In genomic region chr4:145035450-145035849, GRCm38 (mm10) we compare ENCODE assay signal across 15 mouse cellular contexts.
DNase-seq lines count a peak whose midpoint lies in the region; ATAC-seq and TF ChIP-seq lines count a peak whose summit lies in the region.
"Had no signal": no experiment of that assay in that cellular context is flagged by ENCODE, and none has a peak within 500 bp of the region (broad histone marks: within the 10 kb centered on the region; RNA-seq: fewer than 3 reads in every experiment).

No protein-coding gene starts in this region.

- H3K27ac ChIP-seq in heart, embryonic 11.5 days (ENCODE audit: low read depth, low read length), result peak overlapping the region; percentile 52
- H3K27ac ChIP-seq in neural tube, embryonic 11.5 days (ENCODE audit: low read depth, low read length), result peak overlapping the region; percentile 68
- peak overlapping the region; percentile 90 for H3K27ac ChIP-seq in liver, embryonic 12.5 days
- H3K27ac ChIP-seq in stomach, postnatal 0 days (replicated peaks), result 0 out of 2 replicates have a peak overlapping the region, but pooled peaks have one; percentile 35
- H3K27ac ChIP-seq: midbrain, embryonic 12.5 days had no signal

- no peak for TF ChIP-seq EP300 in stomach, postnatal 0 days (optimal IDR thresholded peaks at IDR 0.05)

- H3K9me3 ChIP-seq in heart, embryonic 11.5 days (replicated peaks; ENCODE audit: control insufficient read depth, low read length), result no peaks in the 10 kb centered on the region
- no peaks in the 10 kb centered on the region for H3K9me3 ChIP-seq in neural tube, embryonic 11.5 days (ENCODE audit: control insufficient read depth, low read length)
- H3K9me3 ChIP-seq in liver, embryonic 12.5 days (replicated peaks), result no peaks in the 10 kb centered on the region
- no peaks in the 10 kb centered on the region for H3K9me3 ChIP-seq in stomach, postnatal 0 days (ENCODE audit: control insufficient read depth, low read length)
- H3K9me3 ChIP-seq: midbrain, embryonic 12.5 days had no signal

- H3K9ac ChIP-seq in heart, embryonic 11.5 days (ENCODE audit: low read depth, low read length), result no peak overlapping the region
- H3K9ac ChIP-seq in neural tube, embryonic 11.5 days (ENCODE audit: low read length), result no peak overlapping the region
- peak overlapping the region; percentile 61 for H3K9ac ChIP-seq in liver, embryonic 12.5 days
- H3K9ac ChIP-seq in stomach, postnatal 0 days (ENCODE audit: low read length), result no peak overlapping the region
- H3K9ac ChIP-seq: forebrain, postnatal 0 days; limb, embryonic 12.5 days; midbrain, embryonic 12.5 days had no signal

- H3K36me3 ChIP-seq in heart, embryonic 11.5 days (ENCODE audit: control insufficient read depth, insufficient read depth, low read length), result peaks cover 3% of the 10 kb centered on the region; the same call in 1 of the 2 replicates
- no peaks in the 10 kb centered on the region for H3K36me3 ChIP-seq in neural tube, embryonic 11.5 days (ENCODE audit: control insufficient read depth, insufficient read depth, low read length)
- H3K36me3 ChIP-seq in liver, embryonic 12.5 days, result peaks cover 40% of the 10 kb centered on the region
- peaks cover 4% of the 10 kb centered on the region; the same call in 1 of the 2 replicates for H3K36me3 ChIP-seq in stomach, postnatal 0 days (ENCODE audit: control insufficient read depth, insufficient read depth, low read length)

- H3K27me3 ChIP-seq in heart, embryonic 11.5 days (ENCODE audit: control insufficient read depth, insufficient read depth, low read length), result no peaks in the 10 kb centered on the region
- no peaks in the 10 kb centered on the region for H3K27me3 ChIP-seq in neural tube, embryonic 11.5 days (ENCODE audit: control insufficient read depth, insufficient read depth, low read length)
- H3K27me3 ChIP-seq in liver, embryonic 12.5 days (replicated peaks), result no peaks in the 10 kb centered on the region
- no peaks in the 10 kb centered on the region for H3K27me3 ChIP-seq in stomach, postnatal 0 days (ENCODE audit: control insufficient read depth, insufficient read depth, low read length)
- H3K27me3 ChIP-seq: limb, embryonic 12.5 days; midbrain, embryonic 12.5 days had no signal

- WGBS in heart, embryonic 11.5 days (ENCODE audit: insufficient replicate concordance), result 56% methylated on average over 3 of the region's 3 CpGs
- 55% methylated on average over 3 of the region's 3 CpGs for WGBS in neural tube, embryonic 11.5 days
- 23% methylated on average over 3 of the region's 3 CpGs for WGBS in liver, embryonic 12.5 days (ENCODE audit: insufficient replicate concordance)
- 49% methylated on average over 3 of the region's 3 CpGs for WGBS in stomach, postnatal 0 days

- no peak for DNase-seq in heart, adult 11 months
- DNase-seq in neural tube, embryonic 11.5 days (ENCODE audit: low spot score), result no peak
- no peak for DNase-seq in neural tube, embryonic 10.5 days (ENCODE audit: extremely low spot score, low spot score)
- DNase-seq in stomach, postnatal 0 days (ENCODE audit: low spot score), result no peak
- DNase-seq: adrenal gland, adult 2 months; cerebellum, adult 11 months; embryo, embryonic 11 days; forebrain, postnatal 0 days; right cerebral cortex, postnatal 25 days had no signal

- ATAC-seq in heart, embryonic 11.5 days (replicated peaks; ENCODE audit: insufficient number of reproducible peaks, low FRiP score, low TSS enrichment), result no peak
- ATAC-seq in neural tube, embryonic 11.5 days (ENCODE audit: insufficient read depth, low FRiP score, low TSS enrichment), result no peak
- ATAC-seq in liver, embryonic 12.5 days, result peak; percentile 50
- no peak for ATAC-seq in stomach, postnatal 0 days (ENCODE audit: low FRiP score, low TSS enrichment)
- ATAC-seq in megakaryocyte, adult 5-6 weeks (ENCODE audit: poor library complexity, severe bottlenecking), result no peak
- ATAC-seq in frontal cortex, adult (ENCODE audit: low TSS enrichment), result no peak
- ATAC-seq: forebrain, postnatal 0 days had no signal

- H3K4me3 ChIP-seq in heart, embryonic 11.5 days (ENCODE audit: low read depth, low read length), result no peak overlapping the region
- no peak overlapping the region for H3K4me3 ChIP-seq in neural tube, embryonic 11.5 days (ENCODE audit: low read depth, low read length)
- H3K4me3 ChIP-seq in liver, embryonic 12.5 days, result no peak overlapping the region
- H3K4me3 ChIP-seq in stomach, postnatal 0 days (ENCODE audit: low read depth, low read length), result no peak overlapping the region
- H3K4me3 ChIP-seq: limb, embryonic 12.5 days; midbrain, embryonic 12.5 days had no signal

- H3K4me1 ChIP-seq in heart, embryonic 11.5 days (ENCODE audit: control insufficient read depth, insufficient read depth, low read length), result peaks cover 35% of the 10 kb centered on the region
- peaks cover 28% of the 10 kb centered on the region for H3K4me1 ChIP-seq in neural tube, embryonic 11.5 days (ENCODE audit: control insufficient read depth, insufficient read depth, low read length)
- peaks cover 88% of the 10 kb centered on the region for H3K4me1 ChIP-seq in liver, embryonic 12.5 days
- H3K4me1 ChIP-seq in stomach, postnatal 0 days (replicated peaks; ENCODE audit: control insufficient read depth, insufficient read depth), result peaks cover 9% of the 10 kb centered on the region; the same call in 1 of the 2 replicates

- no peak for TF ChIP-seq CTCF in stomach, postnatal 0 days (IDR thresholded peaks at IDR 0.05; ENCODE audit: low read depth)

- H3K4me2 ChIP-seq in heart, embryonic 11.5 days, result no peak overlapping the region
- H3K4me2 ChIP-seq in neural tube, embryonic 11.5 days (ENCODE audit: low read depth), result no peak overlapping the region
- H3K4me2 ChIP-seq in liver, embryonic 12.5 days, result peak overlapping the region; percentile 71
- H3K4me2 ChIP-seq in stomach, postnatal 0 days (replicated peaks; ENCODE audit: low read depth), result no peak overlapping the region
- H3K4me2 ChIP-seq: limb, embryonic 12.5 days; midbrain, embryonic 12.5 days had no signal

Comparison
In these comparisons a context has a peak if more than half of its experiments do, and no peak if none do; other contexts are left out.
1. H3K27ac ChIP-seq: peak in every context shown above with its lines; median percentile 90 in liver, embryonic 12.5 days; 68 in neural tube, embryonic 11.5 days; 52 in heart, embryonic 11.5 days; 35 in stomach, postnatal 0 days.